Mouse (Mus musculus) G1E-ER4 (cell line): Measurements from ENCODE around the gene Rfk. TPM values are rescaled to one million over a fixed set of nuclear protein-coding genes. Genes with fewer than 3 reads are reported as not detected.

Experiments
- GATA1 ChIP-seq: IDR thresholded peaks from one replicate; pipeline ENCODE4 v1.8.0; 2012; ENCODE audit warnings: low read length, inconsistent platforms
- polyA plus RNA-seq: library from polyadenylated mRNA; stranded (reverse); fragments of >175 nt; gene quantifications from 2 replicates; pipeline ENCODE4 v1.2.3, GENCODE M21; 2012

The Rfk gene
- polyA plus RNA-seq, result 25.3 and 36.0 TPM in 2 replicates

DNA sequence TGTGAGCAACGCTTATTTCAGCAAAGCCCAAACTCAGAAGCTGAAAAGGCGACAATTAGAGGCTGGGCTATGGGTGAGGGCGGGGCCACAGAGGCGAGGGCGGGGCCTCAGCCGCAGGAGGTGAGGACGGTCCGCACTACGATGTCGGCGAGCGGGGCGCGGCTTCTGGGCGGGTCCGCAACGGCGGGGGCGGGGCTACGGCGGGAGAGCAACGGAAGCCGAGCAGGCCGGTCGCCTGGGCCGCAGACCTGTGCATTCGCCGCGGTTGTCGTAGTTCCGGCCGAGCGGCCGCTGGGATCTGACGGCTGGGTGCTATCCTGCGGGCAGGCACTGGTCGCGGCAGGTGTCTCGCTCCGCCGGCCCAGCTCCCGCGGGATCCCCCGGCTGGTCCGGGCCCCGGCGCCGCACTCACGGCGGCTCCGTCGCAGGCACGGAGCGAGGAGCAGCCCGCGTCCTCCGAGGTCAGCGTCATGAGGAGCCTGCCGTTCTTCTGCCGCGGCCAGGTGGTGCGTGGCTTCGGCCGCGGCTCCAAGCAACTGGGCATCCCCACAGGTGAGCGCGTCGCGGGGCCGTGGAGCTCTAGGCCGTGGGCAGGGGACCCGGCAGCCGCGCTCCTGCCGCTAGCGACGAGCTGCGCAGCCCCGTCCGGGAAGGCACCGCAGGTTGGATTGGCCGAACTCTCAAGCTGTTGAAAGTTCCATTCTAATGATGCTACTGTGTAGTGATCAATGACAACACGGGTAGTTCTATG lies at the start of gene Rfk:
Gene Rfk, plus strand, starts transcription at position 203 of the 751 bp plus-strand sequence.
- TF ChIP-seq GATA1, result no peak

DNA sequence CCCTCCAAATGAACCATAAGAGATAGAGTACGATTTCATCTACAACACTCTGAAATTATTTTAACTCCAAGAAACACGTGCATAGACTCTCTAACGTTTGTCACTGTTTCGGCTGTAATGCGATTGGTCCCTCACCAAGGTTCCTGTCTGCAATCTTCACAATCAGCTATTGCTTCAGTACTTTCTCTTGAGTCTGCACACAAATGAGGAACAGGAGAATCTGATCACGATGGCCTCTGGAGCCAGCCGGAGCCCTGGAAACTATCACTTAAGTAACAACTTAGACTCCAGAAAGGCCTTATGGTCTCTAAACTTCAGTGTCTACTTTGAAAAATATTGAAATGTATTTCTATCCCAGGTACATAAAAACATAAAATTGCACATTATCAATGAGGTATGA lies 49.0 kb upstream of the Rfk start:
- TF ChIP-seq GATA1, result no peak

DNA sequence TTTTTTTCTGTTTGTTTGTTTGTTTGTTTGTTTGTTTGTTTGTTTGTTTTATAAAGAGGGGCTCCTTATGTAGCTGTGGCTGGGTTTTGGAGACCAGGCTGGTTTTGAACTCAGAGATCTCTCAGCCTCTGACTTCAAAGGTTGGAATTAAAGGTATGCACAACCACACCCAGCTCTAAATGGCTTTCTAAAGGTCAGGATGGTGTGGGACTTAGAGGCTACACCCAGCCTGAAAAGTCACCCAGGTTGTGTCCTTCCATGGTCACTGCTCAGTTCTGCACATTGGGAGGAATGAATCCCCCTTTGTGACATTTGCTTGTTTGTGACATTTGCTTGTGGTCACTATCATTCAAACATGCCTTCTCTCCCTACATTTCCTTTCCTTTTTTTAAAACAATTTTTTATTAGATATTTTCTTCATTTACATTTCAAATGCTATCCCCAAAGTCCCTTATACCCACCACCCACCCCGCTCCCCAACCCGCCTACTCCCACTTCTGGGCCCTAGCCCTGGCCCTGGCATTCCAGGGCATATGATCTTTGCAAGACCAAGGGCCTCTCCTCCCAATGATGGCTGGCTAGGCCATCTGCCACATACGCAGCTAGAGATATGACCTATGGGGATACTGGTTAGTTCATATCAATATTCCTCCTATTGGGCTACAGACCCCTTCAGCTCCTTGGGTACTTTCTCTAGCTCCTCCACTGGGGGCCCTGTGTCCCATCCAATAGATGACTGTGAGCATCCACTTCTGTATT lies 46.9 kb upstream of the Rfk start:
- TF ChIP-seq GATA1, result no peak

DNA sequence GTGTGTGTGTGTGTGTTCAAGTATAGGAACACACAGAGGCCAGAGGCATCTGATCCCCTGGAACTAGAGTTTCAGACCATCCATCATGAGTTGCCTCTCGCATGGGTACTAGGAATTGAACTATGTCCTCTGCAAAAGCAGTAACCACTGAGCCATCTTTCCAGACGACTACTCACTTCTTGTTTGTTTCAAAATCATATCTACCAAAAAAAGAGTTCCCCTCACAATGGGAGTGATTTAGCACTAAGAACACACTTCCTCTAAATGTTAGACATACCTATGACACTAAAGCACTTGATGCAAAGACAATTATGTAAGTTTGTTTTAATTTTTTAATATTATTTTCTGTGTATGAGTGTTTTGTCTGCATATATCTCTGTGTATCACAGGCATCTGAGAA lies 46.0 kb upstream of the Rfk start:
- TF ChIP-seq GATA1, result no peak

DNA sequence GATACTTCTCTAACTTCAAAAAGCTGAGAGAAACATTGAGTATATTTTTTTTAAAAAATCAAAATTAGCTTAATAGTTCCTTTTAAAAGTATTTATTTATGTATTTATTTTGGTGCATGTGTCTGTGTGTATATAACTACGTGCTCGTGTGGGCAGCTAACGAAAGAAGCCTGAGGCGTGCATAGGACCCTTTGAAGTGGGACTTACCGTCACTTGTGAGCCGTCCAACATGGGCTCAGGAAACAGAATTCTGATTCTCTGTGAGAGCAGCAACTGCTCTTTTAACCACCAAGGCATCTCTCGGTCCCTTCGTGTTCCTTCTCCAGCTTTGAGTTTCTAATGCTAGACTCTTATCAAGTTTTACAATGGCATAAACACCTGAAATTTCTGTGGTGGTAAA lies 40.1 kb upstream of the Rfk start:
- TF ChIP-seq GATA1, result no peak

DNA sequence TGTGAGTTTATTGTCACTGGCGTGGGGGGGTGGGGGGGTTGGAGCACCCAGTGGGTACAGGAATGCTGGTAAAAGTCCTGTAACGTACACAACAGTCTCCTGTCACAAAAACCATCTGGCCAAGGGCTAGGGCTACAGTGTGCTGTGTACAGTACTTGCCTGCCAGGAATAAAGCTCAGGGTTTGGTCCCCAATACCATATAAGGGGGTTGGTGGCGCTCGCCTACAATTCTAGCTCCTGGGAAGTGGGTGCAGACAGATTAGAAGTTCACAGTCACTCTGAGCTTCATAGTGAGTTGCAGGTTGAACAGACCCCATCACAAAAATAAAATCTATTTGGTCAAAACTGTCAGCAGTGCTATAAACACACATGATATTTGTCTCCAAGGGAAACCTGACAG lies 39.5 kb upstream of the Rfk start:
- TF ChIP-seq GATA1, result no peak

DNA sequence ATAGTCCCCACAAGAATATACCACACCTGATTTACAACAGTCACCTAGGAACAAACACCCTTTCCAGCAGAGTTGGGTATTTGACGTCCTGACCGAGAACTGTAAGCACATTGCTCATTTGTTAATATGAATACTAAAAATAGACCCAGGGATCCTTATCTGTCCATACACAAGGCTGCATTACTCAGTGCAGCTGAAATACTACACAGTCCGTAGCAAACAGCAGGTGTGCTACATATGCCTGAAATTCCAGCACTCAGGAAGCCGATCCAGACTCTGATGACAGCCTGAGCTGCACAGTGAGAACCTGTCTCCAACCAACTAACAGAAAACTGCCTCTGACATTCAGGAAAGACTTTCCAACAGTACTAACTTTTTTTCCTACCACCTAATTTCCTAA lies 39.0 kb upstream of the Rfk start:
- no peak for TF ChIP-seq GATA1

DNA sequence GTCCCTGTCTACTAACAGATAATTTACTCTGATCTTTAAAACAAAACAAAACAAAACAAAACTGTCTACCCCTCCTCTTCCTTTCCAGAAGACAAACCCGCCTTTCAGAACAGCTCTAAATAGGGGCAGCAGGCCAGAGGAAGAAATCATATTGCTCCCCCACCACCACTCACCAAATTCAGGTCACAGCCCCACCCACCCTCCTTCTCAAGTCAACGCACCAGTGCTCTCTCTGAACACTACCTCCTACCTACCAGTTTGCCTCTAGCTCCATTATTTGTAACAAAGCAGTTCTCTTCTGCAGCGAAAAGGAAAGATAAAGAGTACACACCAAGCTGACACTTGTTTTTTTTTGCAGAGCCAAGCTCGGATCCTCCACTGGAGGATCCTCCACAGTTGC lies 38.5 kb upstream of the Rfk start:
- TF ChIP-seq GATA1, result no peak

DNA sequence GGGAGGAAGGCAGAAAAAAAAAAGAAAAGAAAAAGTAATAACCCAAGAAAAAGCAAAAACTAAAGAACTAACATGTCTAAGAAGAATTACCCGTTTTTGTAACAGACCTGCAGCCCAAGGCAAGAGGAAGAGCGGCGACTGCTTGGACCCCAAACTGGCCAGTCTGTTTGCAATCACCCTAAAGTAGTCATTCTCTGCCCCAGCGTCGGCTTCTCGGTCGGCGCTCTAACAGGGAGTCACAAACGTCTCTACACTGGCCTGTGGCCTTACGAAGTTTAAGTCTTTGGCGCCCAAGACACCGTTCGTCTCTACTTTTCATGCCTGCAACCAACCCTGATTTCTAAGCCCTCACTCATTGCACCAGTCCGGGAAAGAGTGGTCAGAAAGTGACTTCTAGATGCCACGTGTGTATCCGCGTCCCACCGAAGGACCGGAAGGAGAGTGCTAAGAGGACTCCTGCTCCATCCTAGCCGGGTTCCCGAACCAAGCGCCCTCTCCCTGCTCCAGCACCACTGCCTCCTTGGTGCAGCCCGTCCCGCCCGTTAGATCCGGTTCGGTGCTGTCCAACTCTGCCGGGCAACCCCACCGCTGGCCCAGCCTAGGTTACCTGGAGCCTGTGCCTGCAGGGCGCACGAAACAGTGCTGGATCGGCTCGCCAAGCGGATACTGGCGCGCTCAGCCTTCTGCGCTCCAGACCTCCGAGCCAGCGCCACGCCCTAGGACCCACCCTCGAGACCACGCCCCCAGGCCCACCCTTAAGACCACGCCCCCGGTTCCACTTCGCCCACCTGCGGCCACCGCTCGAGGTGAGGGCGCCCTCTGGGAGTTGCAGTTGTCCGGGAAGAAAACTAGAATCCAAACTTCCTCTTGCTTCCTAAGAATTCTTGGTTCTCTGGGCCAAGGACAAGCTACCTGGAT lies 37.6 kb upstream of the Rfk start:
- TF ChIP-seq GATA1, result no peak

DNA sequence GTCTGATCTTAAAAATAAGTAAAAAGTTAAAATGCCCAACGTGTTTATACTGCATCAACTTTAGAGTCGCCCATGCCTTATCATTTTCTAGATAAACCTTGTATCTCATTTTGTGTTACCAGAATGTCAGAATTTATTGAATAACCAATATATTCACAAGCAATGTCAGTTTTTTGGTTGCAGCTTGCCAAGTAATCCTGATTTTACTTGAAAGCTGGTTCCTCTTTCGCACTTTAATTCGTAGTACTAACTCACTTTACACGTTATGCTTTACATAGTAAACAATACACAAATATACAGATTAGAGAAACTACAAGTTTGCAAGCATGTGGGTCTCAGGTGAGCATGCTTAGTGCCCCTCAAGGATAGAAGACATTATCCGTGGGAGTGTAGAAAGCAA lies 36.9 kb upstream of the Rfk start:
- TF ChIP-seq GATA1, result no peak

DNA sequence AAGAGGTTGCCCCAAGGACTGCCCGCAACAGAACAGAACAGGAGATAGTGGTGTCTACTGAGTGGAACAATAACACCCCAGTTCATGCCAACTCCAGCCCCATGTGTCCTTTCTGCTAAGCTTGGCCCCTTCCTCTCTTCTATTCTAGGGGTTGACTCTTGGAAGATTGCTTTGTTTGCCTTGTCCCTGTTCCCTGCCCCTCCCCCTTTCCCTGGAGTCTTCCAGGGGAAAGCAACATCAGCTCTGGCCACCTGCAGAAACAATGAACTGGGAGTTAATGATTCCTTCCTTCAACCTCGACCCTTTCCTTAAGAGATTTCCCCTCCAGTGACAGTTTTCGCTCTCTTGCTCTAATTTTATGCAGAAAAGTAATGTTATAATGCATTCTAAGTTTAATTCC lies 36.5 kb upstream of the Rfk start:
- TF ChIP-seq GATA1, result no peak

DNA sequence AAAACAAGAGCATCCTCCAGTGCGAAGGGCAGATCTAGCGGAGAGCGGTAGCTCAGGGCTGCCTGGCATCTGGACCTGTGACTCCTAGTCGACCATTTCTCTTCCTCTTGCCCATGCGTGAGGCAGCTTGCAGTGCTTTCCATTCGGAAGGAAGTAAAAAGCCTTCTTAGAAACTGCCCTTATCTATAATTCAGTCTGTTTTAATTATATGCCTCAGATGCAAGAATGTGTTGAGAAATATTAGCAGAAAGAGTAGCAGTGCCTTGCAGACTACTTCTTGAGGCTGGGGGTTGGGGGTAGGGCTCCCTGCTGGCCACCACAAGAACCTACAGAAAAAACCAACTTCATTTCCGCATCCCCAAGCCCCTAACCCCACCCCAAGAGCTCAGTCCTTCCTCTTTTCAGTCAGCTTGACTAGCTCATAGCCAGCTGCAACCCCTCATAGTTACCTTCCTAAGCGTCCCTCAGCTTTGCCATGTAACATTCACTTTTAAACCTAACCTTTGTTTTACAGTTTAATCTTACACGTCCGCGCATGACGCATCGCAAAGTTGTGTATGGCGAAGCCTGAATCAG lies 34.4 kb upstream of the Rfk start:
- no peak for TF ChIP-seq GATA1

DNA sequence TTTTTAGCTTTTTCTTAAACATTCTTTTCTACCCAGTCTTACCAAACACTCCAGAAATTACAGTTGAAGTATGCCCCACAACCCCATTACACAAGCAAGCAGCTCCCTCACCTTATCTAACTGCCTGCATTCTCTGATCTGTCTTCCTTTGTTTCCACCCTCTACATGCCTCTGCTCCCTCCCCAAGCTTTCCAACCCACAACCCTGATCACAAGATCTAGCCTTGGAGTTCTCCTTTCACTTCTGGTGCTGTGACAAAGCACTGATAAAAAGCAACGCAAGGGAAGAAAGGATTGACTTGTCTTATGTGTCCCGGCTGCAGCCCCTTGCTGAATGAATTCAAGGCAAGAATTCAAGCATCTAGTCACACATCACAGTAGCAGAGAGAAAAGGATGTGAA lies 32.7 kb upstream of the Rfk start:
- peak; percentile 77 for TF ChIP-seq GATA1

DNA sequence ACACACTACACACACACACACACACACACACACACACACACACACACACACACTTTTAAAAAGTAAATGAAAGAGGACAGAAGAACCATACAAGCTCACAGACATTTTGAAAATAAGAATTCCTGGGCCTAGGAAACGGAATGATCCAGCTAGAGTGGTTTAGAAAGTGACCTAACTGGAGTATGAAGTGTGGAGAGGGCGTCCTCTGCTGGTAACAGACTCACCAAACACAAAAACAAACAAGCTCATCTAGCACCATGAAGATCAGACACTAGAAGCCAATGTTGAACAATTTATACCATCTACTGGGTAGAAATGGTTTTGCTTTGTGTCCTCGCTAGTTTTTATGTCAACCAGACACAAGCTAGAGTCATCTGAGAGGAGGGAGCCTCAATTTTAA lies 29.1 kb upstream of the Rfk start:
- TF ChIP-seq GATA1, result no peak

DNA sequence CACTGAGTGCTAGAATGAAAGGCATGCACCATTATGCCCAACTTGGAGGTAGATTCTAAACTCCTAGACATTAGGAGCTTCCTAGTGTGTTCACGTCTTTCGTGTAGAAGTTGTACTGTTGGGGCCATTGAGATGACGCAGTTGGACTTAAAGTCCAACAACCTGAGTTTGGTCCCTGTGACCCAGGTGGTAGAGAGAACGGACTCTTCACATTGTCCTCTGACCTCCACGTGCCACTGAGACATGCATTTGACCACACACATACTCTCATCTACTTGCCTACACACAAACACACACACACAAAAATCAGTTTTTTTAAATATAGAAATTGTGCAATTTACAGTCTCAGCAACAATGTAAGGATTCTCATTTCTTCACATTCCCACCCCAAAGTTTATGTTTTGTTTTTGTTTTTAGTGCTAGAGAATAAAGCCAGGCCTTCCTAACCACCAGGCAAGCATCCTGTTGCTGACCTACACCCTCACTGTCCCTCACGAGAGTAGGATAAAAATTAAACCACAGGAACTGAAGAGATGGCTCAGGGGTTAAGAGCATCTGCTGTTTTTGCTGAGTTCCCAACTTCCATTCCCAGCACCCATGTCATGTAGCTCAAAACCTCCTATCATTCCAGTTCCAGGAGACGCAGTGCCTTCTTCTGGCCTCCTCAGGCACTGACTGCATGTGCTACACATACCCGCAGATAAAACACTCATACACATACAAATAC lies 27.3 kb upstream of the Rfk start:
- TF ChIP-seq GATA1, result no peak
